Mouse (Mus musculus): ENCODE data around the gene Htr2b.

DNA sequence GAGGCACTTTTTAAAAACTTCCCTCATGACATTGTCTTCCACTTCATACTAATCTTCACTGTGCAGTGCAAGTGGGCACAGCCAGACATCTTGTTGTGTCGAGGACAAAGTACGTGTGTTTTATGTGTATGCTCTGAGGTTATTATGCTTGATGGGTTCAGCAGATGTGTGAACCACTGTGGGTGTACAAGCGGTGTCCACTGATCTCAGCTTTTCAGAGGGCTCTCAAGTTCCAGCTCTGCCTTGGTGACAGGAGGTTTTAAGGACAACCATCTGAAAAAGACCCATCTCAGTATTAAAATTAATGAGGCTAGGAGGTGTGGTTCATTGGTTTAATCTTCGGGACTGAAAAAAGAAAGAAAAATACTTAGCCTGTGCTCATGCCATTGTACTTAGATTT is 7.8 kb upstream of the Htr2b start:
- TF ChIP-seq GATA1 (IDR thresholded peaks at IDR 0.05; ENCODE audit: borderline replicate concordance, low read length) (no peak), FLI1 (IDR thresholded peaks at IDR 0.05; ENCODE audit: low read length) (no peak)

Measured in megakaryocyte, embryonic 14.5 days (primary cell).